Mouse (Mus musculus) CH12.LX (cell line): ENCODE measurements around the gene Wrnip1.

ENCODE experiments used
- CTCF ChIP-seq, 2 experiments: IDR thresholded peaks in 1 of 2; conservative IDR thresholded peaks in 1 of 2; 2 replicates each; pipeline ENCODE4 v1.5.1; 2011 to 2012; ENCODE audit warnings: low read depth in 2 of 2, low read length in 2 of 2, improper control_type of control experiment in 1 of 2, inconsistent platforms in 1 of 2, mild to moderate bottlenecking in 1 of 2, moderate library complexity in 1 of 2
- ELF1 ChIP-seq: IDR thresholded peaks from 2 replicates; pipeline ENCODE4 v1.6.1; 2014; ENCODE audit warnings: low read depth, mild to moderate bottlenecking, inconsistent platforms, low read length, improper control_type of control experiment
- EP300 ChIP-seq: IDR thresholded peaks from 2 replicates; pipeline ENCODE4 v1.6.1; 2011; ENCODE audit warnings: low read length, improper control_type of control experiment
- NRF1 ChIP-seq: IDR thresholded peaks from 2 replicates; pipeline ENCODE4 v1.6.1; 2014; ENCODE audit warnings: low read depth, mild to moderate bottlenecking, inconsistent platforms, low read length, improper control_type of control experiment, moderate library complexity
- POLR2AphosphoS2 ChIP-seq: IDR thresholded peaks from 2 replicates; pipeline ENCODE4 v1.6.1; 2011; ENCODE audit warnings: low read depth, low read length, improper control_type of control experiment
- ZNF384 ChIP-seq: IDR thresholded peaks from 2 replicates; pipeline ENCODE4 v1.6.1; 2012; ENCODE audit warnings: low read depth, low read length, improper control_type of control experiment, inconsistent platforms

DNA sequence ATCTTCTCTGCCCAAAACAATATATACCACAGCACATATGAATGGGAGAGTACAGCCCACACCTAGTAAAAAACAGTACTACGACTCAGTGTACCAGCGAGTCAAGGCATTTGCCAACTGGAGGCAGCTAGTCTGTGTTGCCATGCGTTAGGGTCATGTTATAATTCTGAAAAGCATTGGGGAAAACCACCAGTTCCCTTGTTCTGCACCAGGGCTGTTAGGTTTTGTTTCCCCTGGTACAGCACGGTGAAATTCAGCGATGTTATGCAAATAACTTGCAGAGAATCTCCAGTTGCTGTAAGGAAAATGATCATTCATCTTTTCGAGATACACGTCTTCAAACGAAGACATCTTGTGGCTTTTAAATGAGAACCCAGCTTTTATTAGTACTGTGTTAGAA is 23.7 kb downstream of the Wrnip1 start:
- TF ChIP-seq CTCF (conservative IDR thresholded peaks at IDR 0.05 in 1 of 2, IDR thresholded peaks at IDR 0.05 in 1 of 2; ENCODE audit: low read depth in 2 of 2, low read length in 2 of 2) (no peak), ZNF384 (no peak), POLR2AphosphoS2 (no peak), ELF1 (no peak), NRF1 (no peak), EP300 (peak; percentile 70)
